Mouse (Mus musculus) forelimb bud, embryonic 11.5 days (tissue): ENCODE measurements around the gene Fndc7.
A peak's percentile ranks its signal among the peaks of the same experiment; 100 is the strongest.

Experiments
- DNase-seq: peaks from one replicate; pipeline ENCODE4 v3.0.0-alpha.2; 2012; ENCODE audit warnings: low read depth, low spot score

Fndc7 gene

GRCm38 (mm10) chr3:108889908-108890307, at the start of gene Fndc7:
Gene Fndc7 (minus strand): TSS chr3:108890008.
- no peak for DNase-seq

- DNase-seq = no peak
Observed at GRCm38 (mm10) chr3:108939573-108939972, 49.8 kb upstream of the Fndc7 start, which contains the start of gene Henmt1. Gene Henmt1 (plus strand): TSS chr3:108939873.

DNA sequence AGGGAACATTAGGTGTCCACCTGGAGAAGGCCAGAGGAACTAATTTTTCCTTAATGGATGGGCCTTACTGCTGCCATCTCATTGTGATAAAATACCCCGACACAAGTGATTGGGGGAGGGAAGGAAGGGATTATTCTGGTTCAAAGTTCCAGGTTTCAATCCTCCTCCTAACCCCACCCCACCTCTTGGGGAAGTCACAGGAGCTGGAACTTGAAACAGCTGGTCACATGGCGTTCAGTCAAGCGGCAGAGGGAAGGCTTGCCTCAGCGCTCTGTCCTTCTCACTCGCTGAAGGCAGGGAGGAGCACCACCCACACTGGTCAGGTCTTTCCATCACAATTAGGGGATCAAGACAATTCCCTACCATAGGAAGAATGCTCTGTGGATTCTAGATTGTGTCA, 48.9 kb upstream of the Fndc7 start:
- DNase-seq = no peak

- no peak for DNase-seq
Observed at GRCm38 (mm10) chr3:108933557-108933956, 43.7 kb upstream of the Fndc7 start.

- DNase-seq = no peak
Observed at GRCm38 (mm10) chr3:108926308-108926707, 36.5 kb upstream of the Fndc7 start.

- no peak for DNase-seq
Observed at GRCm38 (mm10) chr3:108925677-108926076, 35.9 kb upstream of the Fndc7 start.

- no peak for DNase-seq
Observed at GRCm38 (mm10) chr3:108921822-108922221, 32.0 kb upstream of the Fndc7 start.

- no peak for DNase-seq
Observed at GRCm38 (mm10) chr3:108920442-108921070, 30.7 kb upstream of the Fndc7 start.

- DNase-seq = no peak
Observed at GRCm38 (mm10) chr3:108918852-108919251, 29.0 kb upstream of the Fndc7 start.

- no peak for DNase-seq
Observed at GRCm38 (mm10) chr3:108917986-108918385, 28.2 kb upstream of the Fndc7 start.

- DNase-seq = no peak
Observed at GRCm38 (mm10) chr3:108916857-108917256, 27.0 kb upstream of the Fndc7 start.

- DNase-seq = no peak
Observed at GRCm38 (mm10) chr3:108915999-108916398, 26.2 kb upstream of the Fndc7 start.

GRCm38 (mm10) chr3:108911548-108912413, 22.0 kb upstream of the Fndc7 start, which contains the start of gene Prpf38b:
Gene Prpf38b (minus strand): TSS chr3:108911727.
- peak; percentile 95 for DNase-seq

GRCm38 (mm10) chr3:108911081-108911547, 21.3 kb upstream of the Fndc7 start:
- peak; percentile 62 for DNase-seq

DNA sequence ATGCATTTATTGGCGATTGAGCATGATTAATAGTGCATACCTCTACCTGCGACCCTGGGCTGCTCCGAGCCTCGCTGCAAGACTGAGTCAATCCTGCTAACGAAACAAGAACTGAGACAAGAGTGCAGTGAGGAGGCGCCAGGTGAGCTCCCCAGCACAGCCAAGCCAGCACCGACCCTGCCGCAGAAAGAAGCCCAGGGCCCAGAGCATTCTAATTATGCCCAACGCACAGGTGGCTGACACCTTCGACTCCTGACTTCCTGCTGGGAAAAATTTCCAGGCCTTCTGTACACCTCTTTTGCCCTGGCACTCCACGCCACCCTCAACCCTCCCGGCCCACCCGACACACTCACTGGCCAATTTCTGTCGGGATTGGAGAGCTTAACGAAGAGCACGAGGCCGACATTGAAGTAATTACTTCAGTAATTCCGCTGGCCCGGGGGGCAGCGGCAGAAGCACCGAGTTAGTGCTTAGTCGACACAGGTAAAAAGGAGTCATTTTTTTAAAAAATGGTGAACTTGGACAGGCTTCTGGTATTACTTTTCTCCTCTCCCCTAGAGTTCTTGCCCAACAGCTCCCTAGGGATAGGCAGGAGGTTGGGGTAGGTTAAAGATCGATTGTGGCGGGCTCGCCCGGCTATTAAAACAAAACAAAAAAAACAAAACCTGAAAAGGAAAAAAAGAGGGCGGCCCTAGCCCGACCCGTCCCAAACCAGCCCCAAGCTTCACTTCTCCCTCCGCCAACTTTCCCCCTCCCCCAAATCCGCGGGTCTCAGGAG, 20.7 kb upstream of the Fndc7 start:
- DNase-seq = no peak

- no peak for DNase-seq
Observed at GRCm38 (mm10) chr3:108902934-108903333, 13.1 kb upstream of the Fndc7 start.

GRCm38 (mm10) chr3:108902038-108902437, 12.2 kb upstream of the Fndc7 start:
- no peak for DNase-seq

- DNase-seq = no peak
Observed at GRCm38 (mm10) chr3:108900681-108901080, 10.9 kb upstream of the Fndc7 start.

- no peak for DNase-seq
Observed at GRCm38 (mm10) chr3:108900147-108900546, 10.3 kb upstream of the Fndc7 start.

DNA sequence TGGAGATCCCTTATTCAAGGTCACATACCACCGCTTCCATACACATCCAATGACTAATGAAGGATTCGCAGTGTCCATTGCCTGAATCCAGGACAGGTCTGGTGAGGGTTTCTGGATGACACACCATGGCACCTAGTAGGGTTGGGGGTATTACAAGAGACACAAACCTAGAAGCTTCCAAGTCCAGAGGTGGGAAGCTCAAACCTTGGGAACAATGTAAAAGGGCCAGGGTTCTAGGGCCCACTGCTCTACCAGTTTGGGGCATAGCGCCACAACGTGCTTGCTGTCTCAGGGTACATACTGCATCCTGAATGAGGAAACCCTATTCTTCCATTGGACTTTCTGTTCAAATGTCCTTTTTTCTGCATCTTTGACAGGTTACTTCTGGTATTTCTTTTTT, 8.8 kb upstream of the Fndc7 start:
- DNase-seq = no peak

DNA sequence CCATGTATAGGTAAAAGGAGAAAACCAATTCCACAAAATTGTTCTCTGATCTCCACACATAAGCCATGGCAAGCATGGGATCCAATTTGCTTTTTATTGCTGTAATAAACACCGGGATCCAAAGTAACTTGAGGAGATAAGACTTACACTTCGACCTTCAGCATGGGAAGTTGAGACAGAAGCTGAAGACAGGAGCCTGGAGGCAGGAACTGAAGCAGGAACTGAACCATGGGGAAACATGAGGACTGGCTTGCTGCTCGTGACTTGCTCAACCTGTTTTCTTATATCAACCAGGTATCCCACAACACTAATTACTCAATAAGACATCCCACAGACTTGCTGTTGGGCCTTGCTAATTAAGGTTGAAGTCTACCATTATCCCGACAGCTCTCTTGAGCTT, 3.1 kb upstream of the Fndc7 start:
- DNase-seq = no peak

DNA sequence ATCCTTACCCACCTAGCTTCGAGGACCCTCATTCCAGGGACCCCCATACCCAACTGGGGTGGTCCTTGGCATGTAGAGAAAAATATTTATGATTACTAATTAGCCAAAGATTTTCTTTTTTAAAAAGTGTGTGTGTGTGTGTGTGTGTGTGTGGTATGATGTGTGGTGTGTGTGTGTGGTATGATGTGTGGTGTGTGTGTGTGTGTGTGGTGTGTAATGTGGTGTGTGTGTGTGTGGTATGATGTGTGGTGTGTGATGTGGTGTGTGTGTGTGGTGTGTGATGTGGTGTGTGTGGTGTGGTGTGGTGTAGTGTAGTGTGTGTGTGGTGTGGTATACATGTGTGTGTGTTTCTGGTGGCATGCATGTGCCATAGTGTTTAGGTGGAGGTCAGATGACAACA, 2.3 kb upstream of the Fndc7 start:
- DNase-seq = no peak
